7 mouse cellular contexts compared by ENCODE assay signal in genomic region chr6:82652521-82653168, GRCm38 (mm10). TPM values are rescaled to one million over a fixed set of nuclear protein-coding genes. Genes with fewer than 3 reads are reported as not detected.
A peak's percentile ranks its signal among the peaks of the same experiment; 100 is the strongest.
DNase-seq lines count a peak whose midpoint lies in the region; ATAC-seq lines count a peak whose summit lies in the region.

No protein-coding gene starts in this region.

- H3K9me3 ChIP-seq in limb, embryonic 10.5 days (replicated peaks) = no peaks in the 10 kb centered on the region
- no peaks in the 10 kb centered on the region for H3K9me3 ChIP-seq in midbrain, embryonic 13.5 days

- ATAC-seq in granulocyte monocyte progenitor cell, adult 5-6 weeks (replicated peaks; ENCODE audit: poor library complexity, severe bottlenecking) = peak; percentile 92
- peak; percentile 98 for ATAC-seq in midbrain, embryonic 13.5 days

- peak overlapping the region; percentile 76 for H3K4me3 ChIP-seq in limb, embryonic 10.5 days
- H3K4me3 ChIP-seq in midbrain, embryonic 13.5 days (replicated peaks) = peak overlapping the region; percentile 62

- peak overlapping the region; percentile 98 for H3K27ac ChIP-seq in limb, embryonic 10.5 days
- peak overlapping the region; percentile 86 for H3K27ac ChIP-seq in midbrain, embryonic 13.5 days

- H3K4me1 ChIP-seq in limb, embryonic 10.5 days = 0 out of 2 replicates have a peak, but pooled peaks cover 8% of the 10 kb centered on the region
- H3K4me1 ChIP-seq in midbrain, embryonic 13.5 days (replicated peaks) = peaks cover 7% of the 10 kb centered on the region

- H3K27me3 ChIP-seq in limb, embryonic 10.5 days (ENCODE audit: low read depth, poor library complexity, severe bottlenecking) = no peaks in the 10 kb centered on the region
- no peaks in the 10 kb centered on the region for H3K27me3 ChIP-seq in midbrain, embryonic 13.5 days

- H3K9ac ChIP-seq in midbrain, embryonic 13.5 days (replicated peaks) = peak overlapping the region; percentile 76

- peak; percentile 93 for DNase-seq in adrenal gland, adult 8-10 months
- peak; percentile 96 for DNase-seq in embryo, embryonic 9.5 days (ENCODE audit: extremely low spot score)
- DNase-seq in kidney, adult 11 months = peak; percentile 94
- peak; percentile 98 for DNase-seq in limb, embryonic 10.5 days (ENCODE audit: low spot score)
- peak; percentile 92 for DNase-seq in spleen, adult 12 weeks (ENCODE audit: low spot score)

- peaks cover 27% of the 10 kb centered on the region for H3K36me3 ChIP-seq in limb, embryonic 10.5 days
- H3K36me3 ChIP-seq in midbrain, embryonic 13.5 days = peaks cover 4% of the 10 kb centered on the region; the same call in 1 of the 2 replicates

- peak overlapping the region; percentile 56 for H3K4me2 ChIP-seq in midbrain, embryonic 13.5 days (replicated peaks)

- 1% methylated on average over 67 of the region's 67 CpGs for WGBS in limb, embryonic 10.5 days
- under 1% methylated on average over 67 of the region's 67 CpGs for WGBS in midbrain, embryonic 13.5 days

RNA-seq across cellular contexts. Expression of gene Pole4, which starts 52.5 kb away (rescaled TPM):
- 10 to 100 TPM; 27.4 to 40.4 (median 32.5) TPM for total RNA-seq in adrenal gland, adult 8-10 months (2022)
- 56.5 and 86.2 TPM in 2 replicates for total RNA-seq in granulocyte monocyte progenitor cell, adult 5-6 weeks (2014; fragmentation: Nextera tagmentation)
- 48.2 and 49.2 TPM in 2 replicates for total RNA-seq in granulocyte monocyte progenitor cell, adult 5-6 weeks (2017)
- 90.6 and 92.5 TPM in 2 replicates for polyA plus RNA-seq in limb, embryonic 10.5 days (2016; fragmentation: Nextera tagmentation; extraction: Ambion mirVana)
- polyA plus RNA-seq in midbrain, embryonic 13.5 days (2015; fragmentation: Nextera tagmentation; extraction: Ambion mirVana) = 84.0 and 87.2 TPM in 2 replicates

Comparison
In these comparisons a context has a peak if more than half of its experiments do, and no peak if none do; other contexts are left out.
1. Peak in every context shown above with its lines: DNase-seq, ATAC-seq, H3K4me3 ChIP-seq and H3K27ac ChIP-seq.